Mouse (Mus musculus): ENCODE results near the gene Dusp7. TPM values are rescaled to one million over a fixed set of nuclear protein-coding genes. Genes with fewer than 3 reads are reported as not detected.

Dusp7 gene
- polyA plus RNA-seq, 1 experiment from 2014 or later = 19.8 TPM

DNA sequence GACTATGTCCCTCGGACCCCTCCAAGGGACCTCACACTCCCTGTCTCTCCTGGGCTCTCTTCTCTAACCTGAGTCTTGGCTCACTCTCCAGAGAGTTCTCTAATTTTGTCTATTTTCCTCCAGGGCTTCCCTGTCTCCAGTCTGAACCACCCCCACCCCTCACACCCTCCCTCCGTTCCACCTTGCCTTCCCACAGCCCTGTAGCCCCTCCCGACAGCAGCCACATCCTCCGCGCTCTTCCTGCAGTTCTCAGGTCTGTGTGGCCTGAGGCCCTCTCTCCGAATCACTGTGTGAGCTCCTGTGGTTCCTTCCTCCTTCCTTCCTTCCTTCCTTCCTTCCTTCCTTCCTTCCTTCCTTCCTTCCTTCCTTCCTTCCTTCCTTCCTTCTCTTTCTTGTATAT is 22.8 kb upstream of the Dusp7 start:
- no peaks in the 10 kb centered on the region for H3K9me3 ChIP-seq (replicated peaks; ENCODE audit: control insufficient read depth, low read length)
- ATAC-seq (replicated peaks; ENCODE audit: insufficient number of reproducible peaks, low FRiP score, low TSS enrichment) = no peak
- peaks cover 21% of the 10 kb centered on the region for H3K4me1 ChIP-seq (ENCODE audit: control insufficient read depth, insufficient read depth, low read length)
- H3K4me2 ChIP-seq = peak overlapping the region; percentile 23; the same call in 1 of the 2 replicates
- 53% methylated on average over 6 of the region's 6 CpGs for WGBS (ENCODE audit: insufficient replicate concordance)
- H3K4me3 ChIP-seq (ENCODE audit: low read depth, low read length) = no peak overlapping the region
- H3K9ac ChIP-seq (ENCODE audit: low read depth, low read length) = peak overlapping the region; percentile 61; the same call in 1 of the 2 replicates
- no peaks in the 10 kb centered on the region for H3K36me3 ChIP-seq (ENCODE audit: control insufficient read depth, insufficient read depth, low read length)
- H3K27me3 ChIP-seq (ENCODE audit: control insufficient read depth, insufficient read depth, low read length) = no peaks in the 10 kb centered on the region
- H3K27ac ChIP-seq (ENCODE audit: low read depth, low read length) = peak overlapping the region; percentile 51; the same call in 1 of the 2 replicates

GRCm38 (mm10) chr9:106348281-106348680 is 20.2 kb upstream of the Dusp7 start:
- Histone ChIP-seq H3K36me3 (ENCODE audit: control insufficient read depth, insufficient read depth, low read length) (no peaks in the 10 kb centered on the region), H3K4me2 (no peak overlapping the region), H3K4me1 (ENCODE audit: control insufficient read depth, insufficient read depth, low read length) (peaks cover 19% of the 10 kb centered on the region), H3K4me3 (ENCODE audit: low read depth, low read length) (no peak overlapping the region), H3K9me3 (replicated peaks; ENCODE audit: control insufficient read depth, low read length) (no peaks in the 10 kb centered on the region), H3K9ac (ENCODE audit: low read depth, low read length) (no peak overlapping the region; the same call in 1 of the 2 replicates), H3K27me3 (ENCODE audit: control insufficient read depth, insufficient read depth, low read length) (no peaks in the 10 kb centered on the region), H3K27ac (ENCODE audit: low read depth, low read length) (no peak overlapping the region)
- no peak for ATAC-seq (replicated peaks; ENCODE audit: insufficient number of reproducible peaks, low FRiP score, low TSS enrichment)
- WGBS (ENCODE audit: insufficient replicate concordance) = 58% methylated on average over 10 of the region's 10 CpGs

- 0 out of 2 replicates have a peak, but pooled peaks have one; percentile 23 for ATAC-seq (replicated peaks; ENCODE audit: insufficient number of reproducible peaks, low FRiP score, low TSS enrichment)
- Histone ChIP-seq H3K27me3 (ENCODE audit: control insufficient read depth, insufficient read depth, low read length) (no peaks in the 10 kb centered on the region), H3K9me3 (replicated peaks; ENCODE audit: control insufficient read depth, low read length) (no peaks in the 10 kb centered on the region), H3K4me1 (ENCODE audit: control insufficient read depth, insufficient read depth, low read length) (peaks cover 25% of the 10 kb centered on the region), H3K4me3 (ENCODE audit: low read depth, low read length) (no peak overlapping the region), H3K4me2 (no peak overlapping the region), H3K9ac (ENCODE audit: low read depth, low read length) (0 out of 2 replicates have a peak overlapping the region, but pooled peaks have one; percentile 16), H3K27ac (ENCODE audit: low read depth, low read length) (no peak overlapping the region), H3K36me3 (ENCODE audit: control insufficient read depth, insufficient read depth, low read length) (no peaks in the 10 kb centered on the region)
- 47% methylated on average over 2 of the region's 2 CpGs for whole genome bisulfite sequencing (ENCODE audit: insufficient replicate concordance)
Measured at GRCm38 (mm10) chr9:106349075-106349474, 19.4 kb upstream of the Dusp7 start.

DNA sequence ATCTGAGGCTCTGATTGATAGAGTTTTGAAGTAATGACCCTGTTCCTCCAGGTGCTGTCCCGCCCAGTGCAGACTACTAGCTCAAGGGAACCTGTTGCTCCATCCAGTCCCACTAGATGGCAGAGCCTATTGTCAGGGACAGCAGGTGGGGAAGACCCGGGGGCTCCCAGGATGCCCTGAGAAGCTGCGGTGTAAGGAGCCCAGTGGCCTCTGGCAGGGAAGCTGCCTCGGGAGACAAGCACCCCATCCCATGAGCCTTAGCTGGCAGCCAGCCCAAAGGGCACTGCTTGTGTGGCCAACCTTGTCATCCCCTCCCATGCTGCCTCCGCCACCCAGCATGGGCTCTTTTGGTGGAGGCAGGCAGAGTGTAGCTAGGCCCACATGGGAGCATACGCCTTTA is 17.3 kb upstream of the Dusp7 start:
- Histone ChIP-seq H3K4me2 (no peak overlapping the region), H3K9me3 (replicated peaks; ENCODE audit: control insufficient read depth, low read length) (no peaks in the 10 kb centered on the region), H3K4me3 (ENCODE audit: low read depth, low read length) (no peak overlapping the region), H3K9ac (ENCODE audit: low read depth, low read length) (no peak overlapping the region), H3K27ac (ENCODE audit: low read depth, low read length) (no peak overlapping the region), H3K27me3 (ENCODE audit: control insufficient read depth, insufficient read depth, low read length) (no peaks in the 10 kb centered on the region), H3K4me1 (ENCODE audit: control insufficient read depth, insufficient read depth, low read length) (peaks cover 22% of the 10 kb centered on the region), H3K36me3 (ENCODE audit: control insufficient read depth, insufficient read depth, low read length) (no peaks in the 10 kb centered on the region)
- 67% methylated on average over 6 of the region's 6 CpGs for WGBS (ENCODE audit: insufficient replicate concordance)
- 0 out of 2 replicates have a peak, but pooled peaks have one; percentile 24 for ATAC-seq (replicated peaks; ENCODE audit: insufficient number of reproducible peaks, low FRiP score, low TSS enrichment)

DNA sequence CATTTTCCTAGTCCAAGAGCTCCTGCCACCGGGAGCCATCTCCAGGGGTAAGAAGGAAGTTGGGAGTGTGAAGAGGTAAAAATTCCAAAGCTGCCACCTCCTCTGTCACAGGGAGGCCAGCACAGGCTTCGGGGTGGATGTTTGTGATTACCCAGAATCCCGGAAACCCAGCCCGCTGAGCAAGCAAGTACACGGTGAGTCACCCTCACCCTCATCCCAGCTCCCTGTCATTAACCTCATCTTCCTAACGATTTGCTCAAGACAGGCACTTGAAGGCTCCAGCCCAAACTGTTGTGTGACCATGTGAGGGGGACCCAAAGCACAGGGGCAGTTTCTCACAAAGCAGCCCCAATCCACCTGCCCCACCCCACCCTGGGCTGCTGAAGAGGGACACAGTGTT is 14.7 kb upstream of the Dusp7 start:
- Histone ChIP-seq H3K27me3 (ENCODE audit: control insufficient read depth, insufficient read depth, low read length) (no peaks in the 10 kb centered on the region), H3K4me2 (no peak overlapping the region), H3K4me1 (ENCODE audit: control insufficient read depth, insufficient read depth, low read length) (peaks cover 27% of the 10 kb centered on the region), H3K27ac (ENCODE audit: low read depth, low read length) (no peak overlapping the region), H3K9me3 (replicated peaks; ENCODE audit: control insufficient read depth, low read length) (no peaks in the 10 kb centered on the region), H3K36me3 (ENCODE audit: control insufficient read depth, insufficient read depth, low read length) (no peaks in the 10 kb centered on the region), H3K9ac (ENCODE audit: low read depth, low read length) (no peak overlapping the region), H3K4me3 (ENCODE audit: low read depth, low read length) (no peak overlapping the region)
- WGBS (ENCODE audit: insufficient replicate concordance) = 38% methylated on average over 6 of the region's 6 CpGs
- ATAC-seq (replicated peaks; ENCODE audit: insufficient number of reproducible peaks, low FRiP score, low TSS enrichment) = no peak

- WGBS (ENCODE audit: insufficient replicate concordance) = 83% methylated on average over 6 of the region's 6 CpGs
- H3K27ac ChIP-seq (ENCODE audit: low read depth, low read length) = no peak overlapping the region
- H3K4me2 ChIP-seq = no peak overlapping the region
- peaks cover 27% of the 10 kb centered on the region for H3K4me1 ChIP-seq (ENCODE audit: control insufficient read depth, insufficient read depth, low read length)
- no peaks in the 10 kb centered on the region for H3K27me3 ChIP-seq (ENCODE audit: control insufficient read depth, insufficient read depth, low read length)
- H3K9me3 ChIP-seq (replicated peaks; ENCODE audit: control insufficient read depth, low read length) = no peaks in the 10 kb centered on the region
- no peaks in the 10 kb centered on the region for H3K36me3 ChIP-seq (ENCODE audit: control insufficient read depth, insufficient read depth, low read length)
- no peak overlapping the region for H3K4me3 ChIP-seq (ENCODE audit: low read depth, low read length)
- H3K9ac ChIP-seq (ENCODE audit: low read depth, low read length) = no peak overlapping the region
- no peak for ATAC-seq (replicated peaks; ENCODE audit: insufficient number of reproducible peaks, low FRiP score, low TSS enrichment)
Measured at GRCm38 (mm10) chr9:106354810-106355209, 13.6 kb upstream of the Dusp7 start.

- H3K4me3 ChIP-seq (ENCODE audit: low read depth, low read length) = no peak overlapping the region
- H3K36me3 ChIP-seq (ENCODE audit: control insufficient read depth, insufficient read depth, low read length) = no peaks in the 10 kb centered on the region
- no peaks in the 10 kb centered on the region for H3K9me3 ChIP-seq (replicated peaks; ENCODE audit: control insufficient read depth, low read length)
- H3K9ac ChIP-seq (ENCODE audit: low read depth, low read length) = no peak overlapping the region
- H3K27ac ChIP-seq (ENCODE audit: low read depth, low read length) = peak overlapping the region; percentile 69
- no peak for ATAC-seq (replicated peaks; ENCODE audit: insufficient number of reproducible peaks, low FRiP score, low TSS enrichment)
- no peak overlapping the region for H3K4me2 ChIP-seq
- peaks cover 27% of the 10 kb centered on the region for H3K4me1 ChIP-seq (ENCODE audit: control insufficient read depth, insufficient read depth, low read length)
- 64% methylated on average over 10 of the region's 10 CpGs for WGBS (ENCODE audit: insufficient replicate concordance)
- H3K27me3 ChIP-seq (ENCODE audit: control insufficient read depth, insufficient read depth, low read length) = no peaks in the 10 kb centered on the region
Measured at GRCm38 (mm10) chr9:106355217-106355974, 13.0 kb upstream of the Dusp7 start.

DNA sequence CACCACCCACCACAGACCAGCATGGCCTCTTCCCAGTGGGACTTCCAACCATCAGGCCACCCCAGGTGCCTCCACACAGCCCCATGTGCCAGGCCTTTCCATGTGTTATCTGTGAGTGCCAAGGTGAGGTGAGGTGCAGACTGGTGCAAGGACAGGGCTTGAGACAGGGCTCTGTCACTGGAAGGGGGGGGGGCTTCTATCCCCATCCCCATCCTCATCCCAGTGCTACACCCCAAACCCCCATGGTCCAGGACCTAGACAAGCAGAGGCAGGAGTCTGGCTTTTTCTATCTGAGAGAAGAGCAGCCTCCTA is 12.5 kb upstream of the Dusp7 start:
- no peak overlapping the region for H3K4me3 ChIP-seq (ENCODE audit: low read depth, low read length)
- no peaks in the 10 kb centered on the region for H3K9me3 ChIP-seq (replicated peaks; ENCODE audit: control insufficient read depth, low read length)
- H3K9ac ChIP-seq (ENCODE audit: low read depth, low read length) = peak overlapping the region; percentile 54; the same call in 1 of the 2 replicates
- H3K27me3 ChIP-seq (ENCODE audit: control insufficient read depth, insufficient read depth, low read length) = no peaks in the 10 kb centered on the region
- H3K27ac ChIP-seq (ENCODE audit: low read depth, low read length) = peak overlapping the region; percentile 69
- peaks cover 27% of the 10 kb centered on the region for H3K4me1 ChIP-seq (ENCODE audit: control insufficient read depth, insufficient read depth, low read length)
- H3K36me3 ChIP-seq (ENCODE audit: control insufficient read depth, insufficient read depth, low read length) = no peaks in the 10 kb centered on the region
- ATAC-seq (replicated peaks; ENCODE audit: insufficient number of reproducible peaks, low FRiP score, low TSS enrichment) = 0 out of 2 replicates have a peak, but pooled peaks have one; percentile 2
- no peak overlapping the region for H3K4me2 ChIP-seq

DNA sequence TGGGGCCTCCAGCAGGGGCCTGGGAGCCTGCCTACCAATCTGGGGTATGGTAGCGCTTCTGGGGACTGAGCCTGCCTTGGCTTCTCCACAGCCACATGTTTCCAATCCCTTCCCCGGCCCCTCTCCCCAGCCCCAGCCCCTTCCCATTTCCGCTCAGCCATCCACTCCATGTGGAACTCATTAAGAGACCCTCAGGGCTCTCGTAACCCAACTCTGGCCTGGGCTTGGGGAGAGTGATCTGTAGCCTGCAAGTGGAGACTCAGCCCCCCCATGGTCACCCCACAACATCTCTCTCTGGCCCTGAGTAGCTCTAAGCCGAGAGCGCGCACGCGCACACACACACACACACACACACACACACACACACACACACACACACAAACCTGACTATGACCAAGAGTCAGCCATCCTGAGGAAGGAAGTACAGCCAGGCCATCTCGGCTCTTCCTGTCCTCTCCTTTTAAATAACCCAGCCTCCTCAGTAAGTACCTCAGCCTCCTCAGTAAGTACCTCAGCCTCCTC is 12.0 kb upstream of the Dusp7 start:
- peak; percentile 29; the same call in 1 of the 2 replicates for ATAC-seq (replicated peaks; ENCODE audit: insufficient number of reproducible peaks, low FRiP score, low TSS enrichment)

More for the DNA sequence above, 12.0 kb upstream of the Dusp7 start:
- no peaks in the 10 kb centered on the region for H3K36me3 ChIP-seq (ENCODE audit: control insufficient read depth, insufficient read depth, low read length)
- H3K4me1 ChIP-seq (ENCODE audit: control insufficient read depth, insufficient read depth, low read length) = peaks cover 27% of the 10 kb centered on the region
- no peaks in the 10 kb centered on the region for H3K27me3 ChIP-seq (ENCODE audit: control insufficient read depth, insufficient read depth, low read length)
- H3K27ac ChIP-seq (ENCODE audit: low read depth, low read length) = peak overlapping the region; percentile 69
- H3K9ac ChIP-seq (ENCODE audit: low read depth, low read length) = peak overlapping the region; percentile 54; the same call in 1 of the 2 replicates
- WGBS (ENCODE audit: insufficient replicate concordance) = 57% methylated on average over 10 of the region's 10 CpGs
- H3K9me3 ChIP-seq (replicated peaks; ENCODE audit: control insufficient read depth, low read length) = no peaks in the 10 kb centered on the region
- H3K4me3 ChIP-seq (ENCODE audit: low read depth, low read length) = no peak overlapping the region
- no peak overlapping the region for H3K4me2 ChIP-seq

All from heart, embryonic 11.5 days (tissue).